Mouse (Mus musculus) midbrain, embryonic 12.5 days (tissue): ENCODE measurements at regions not wholly inside any gene's neighbourhood (a gene's known extent, or its start where the extent isn't known, plus 50 kb on each side); places are given as distances from the start of the nearest gene placed in this dataset.

ENCODE experiments used
- ATAC-seq: fragments of 200-750 bp; cut with Nextera tagmentation; 2 replicates; pipeline ENCODE4 v1.8.0; 2017; ENCODE audit warnings: low read depth, moderate TSS enrichment, moderate library complexity; ENCODE audit not compliant: low FRiP score
- H3K27ac ChIP-seq: fragments of 300-500 bp; sonication (generic); replicated peaks from 2 replicates; pipeline ENCODE4 v1.5.1; 2016; ENCODE audit warnings: mild to moderate bottlenecking
- H3K27me3 ChIP-seq: fragments of 300-500 bp; sonication (generic); 2 replicates; pipeline ENCODE4 v1.6.1; 2016; ENCODE audit warnings: mild to moderate bottlenecking
- H3K36me3 ChIP-seq: fragments of 300-500 bp; sonication (generic); 2 replicates; pipeline ENCODE4 v1.6.1; 2016
- H3K4me1 ChIP-seq: fragments of 300-500 bp; sonication (generic); 2 replicates; pipeline ENCODE4 v1.6.1; 2016
- H3K4me2 ChIP-seq: fragments of 300-500 bp; sonication (generic); replicated peaks from 2 replicates; pipeline ENCODE4 v1.6.1; 2016; ENCODE audit warnings: mild to moderate bottlenecking, moderate library complexity
- H3K4me3 ChIP-seq: fragments of 300-500 bp; sonication (generic); 2 replicates; pipeline ENCODE4 v1.5.1; 2016; ENCODE audit warnings: mild to moderate bottlenecking
- H3K9ac ChIP-seq: fragments of 300-500 bp; sonication (generic); replicated peaks from 2 replicates; pipeline ENCODE4 v1.6.1; 2016; ENCODE audit warnings: mild to moderate bottlenecking, moderate library complexity
- H3K9me3 ChIP-seq: fragments of 300-500 bp; sonication (generic); 2 replicates; pipeline ENCODE4 v1.6.1; 2016; ENCODE audit warnings: mild to moderate bottlenecking
- WGBS: fragments of 180-500 bp; shearing (Covaris S2); methylation state at CpG from one replicate; pipeline ENCODE4 v1.1.7; 2016; 5-methylcytosine and 5-hydroxymethylcytosine counted together

DNA sequence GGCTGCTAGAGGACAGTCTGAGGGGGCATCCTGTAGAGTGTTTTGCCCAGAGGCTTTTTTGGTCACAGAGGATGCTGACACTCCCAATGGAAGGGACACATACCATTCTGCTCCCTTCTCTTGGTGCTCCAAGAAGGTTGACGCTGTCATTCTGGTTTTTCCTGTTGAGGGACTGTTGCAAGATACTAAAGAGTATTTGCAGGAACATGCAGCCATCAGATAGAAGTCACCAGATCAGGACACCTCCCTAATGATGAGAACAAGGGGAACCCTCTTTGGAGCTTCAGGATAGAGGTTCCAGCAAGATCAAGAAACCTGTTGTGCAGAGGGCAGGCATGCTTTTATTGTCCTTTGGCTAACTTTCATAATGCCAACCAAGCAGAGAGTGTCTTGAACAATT is 431.1 kb upstream of the Zmiz1 start:
- no peaks in the 10 kb centered on the region for H3K27me3 ChIP-seq
- 84% methylated on average over 1 of the region's 1 CpGs for WGBS
- H3K4me3 ChIP-seq: no peak overlapping the region

DNA sequence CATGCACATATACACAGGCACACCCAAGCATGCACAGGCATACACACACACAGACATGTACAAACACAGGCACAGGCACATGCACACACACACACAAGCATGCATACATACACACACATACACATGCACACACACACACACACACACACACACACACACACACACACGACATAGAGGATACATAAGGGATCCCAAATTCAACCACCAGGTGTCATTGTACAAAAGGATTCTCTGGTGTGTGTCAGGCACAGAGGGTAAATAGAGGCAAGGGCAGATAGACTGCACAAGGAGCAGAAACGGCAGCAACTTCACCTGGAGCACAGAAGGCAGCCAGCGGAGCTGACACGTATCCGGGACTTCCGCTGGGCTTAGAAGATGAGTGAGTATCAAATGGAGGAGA is 428.1 kb upstream of the Zmiz1 start:
- WGBS: 86% methylated on average over 6 of the region's 6 CpGs
- H3K9me3 ChIP-seq: no peaks in the 10 kb centered on the region
- H3K27me3 ChIP-seq: no peaks in the 10 kb centered on the region

More for the DNA sequence above, 431.1 kb upstream of the Zmiz1 start:
- H3K4me2 ChIP-seq: no peak overlapping the region
- no peaks in the 10 kb centered on the region for H3K9me3 ChIP-seq
- peaks cover 3% of the 10 kb centered on the region; the same call in 1 of the 2 replicates for H3K4me1 ChIP-seq
- no peak for ATAC-seq
- no peak overlapping the region for H3K9ac ChIP-seq
- H3K36me3 ChIP-seq: no peaks in the 10 kb centered on the region
- no peak overlapping the region for H3K27ac ChIP-seq

DNA sequence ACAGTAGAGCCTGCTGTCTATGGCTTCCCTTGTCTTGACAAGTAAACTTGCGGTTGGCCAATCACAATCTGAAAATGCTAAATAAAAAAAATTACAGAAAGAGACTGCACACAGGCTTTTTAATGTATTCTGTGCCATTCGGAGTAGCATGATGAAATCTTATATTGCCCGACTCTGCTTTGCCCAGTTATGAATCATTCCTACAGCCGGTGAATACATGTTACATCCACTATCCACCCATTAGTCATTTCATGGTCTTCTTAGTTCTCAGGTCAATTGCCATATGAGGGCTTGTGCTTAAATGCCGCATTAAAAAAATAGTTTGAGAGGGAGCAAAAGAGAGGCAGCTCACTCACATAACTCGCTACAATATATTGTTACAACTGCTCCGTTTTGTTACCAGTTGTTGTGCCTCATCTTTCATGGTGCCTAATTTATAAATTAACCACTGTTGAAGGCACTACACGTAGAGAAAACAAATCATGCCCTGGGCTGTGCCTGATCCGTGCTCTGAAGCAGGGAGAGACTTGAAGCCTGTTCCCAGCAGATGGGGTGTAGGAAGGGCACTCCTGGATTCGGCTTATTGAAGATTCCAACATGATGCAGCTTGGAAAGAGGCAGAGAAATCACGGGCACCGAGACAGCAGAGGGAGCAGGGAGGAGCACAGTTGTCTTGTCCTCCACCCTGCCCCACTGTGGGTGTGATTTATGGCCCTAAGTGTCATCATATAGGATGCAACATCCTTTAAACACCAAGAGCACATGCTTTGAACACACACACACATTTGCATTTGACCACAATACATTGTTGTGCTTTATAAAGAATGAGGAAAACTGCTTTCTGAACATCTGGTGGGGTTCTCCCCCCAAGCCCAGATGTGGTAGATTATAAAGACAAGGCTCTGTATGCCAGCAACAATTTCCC is 427.0 kb upstream of the Zmiz1 start:
- Histone ChIP-seq H3K9ac (no peak overlapping the region), H3K4me3 (no peak overlapping the region), H3K27ac (no peak overlapping the region), H3K9me3 (no peaks in the 10 kb centered on the region), H3K4me1 (peaks cover 3% of the 10 kb centered on the region; the same call in 1 of the 2 replicates), H3K4me2 (no peak overlapping the region), H3K36me3 (no peaks in the 10 kb centered on the region), H3K27me3 (no peaks in the 10 kb centered on the region)
- WGBS: 85% methylated on average over 12 of the region's 12 CpGs
- no peak for ATAC-seq

More for the DNA sequence above, 428.1 kb upstream of the Zmiz1 start:
- no peak for ATAC-seq
- Histone ChIP-seq H3K36me3 (no peaks in the 10 kb centered on the region), H3K4me3 (no peak overlapping the region), H3K27ac (no peak overlapping the region), H3K4me2 (no peak overlapping the region), H3K4me1 (peaks cover 3% of the 10 kb centered on the region; the same call in 1 of the 2 replicates), H3K9ac (no peak overlapping the region)

- no peak overlapping the region for H3K9ac ChIP-seq
- H3K27me3 ChIP-seq: no peaks in the 10 kb centered on the region
- no peaks in the 10 kb centered on the region for H3K36me3 ChIP-seq
- WGBS: 93% methylated on average over 2 of the region's 2 CpGs
- no peak for ATAC-seq
- H3K4me1 ChIP-seq: peaks cover 3% of the 10 kb centered on the region; the same call in 1 of the 2 replicates
- H3K4me2 ChIP-seq: no peak overlapping the region
- H3K9me3 ChIP-seq: no peaks in the 10 kb centered on the region
- no peak overlapping the region for H3K4me3 ChIP-seq
- no peak overlapping the region for H3K27ac ChIP-seq
These were observed 426.1 kb upstream of the Zmiz1 start for GRCm38 (mm10) chr14:25032899-25033298.

DNA sequence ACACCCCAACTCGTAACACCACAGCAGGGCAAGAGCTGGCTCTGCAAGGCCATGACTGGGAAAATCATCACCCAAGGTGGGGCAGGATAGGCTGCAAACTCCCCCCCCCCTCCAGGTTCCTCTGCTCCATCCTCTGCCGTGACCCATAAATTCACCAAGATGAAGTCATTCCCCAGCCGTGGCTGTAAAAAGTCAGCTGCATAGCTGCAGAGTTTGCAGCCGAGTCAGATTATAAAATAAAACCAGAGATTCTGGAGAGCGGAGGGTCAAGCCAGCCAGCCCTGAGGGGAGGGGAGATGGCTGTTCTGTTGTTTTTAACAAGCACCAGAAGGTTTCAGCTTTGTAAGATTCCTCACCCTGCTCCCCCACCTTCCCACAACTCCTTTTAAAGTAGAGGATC is 416.7 kb upstream of the Zmiz1 start:
- H3K27ac ChIP-seq: no peak overlapping the region
- WGBS: 75% methylated on average over 5 of the region's 5 CpGs
- H3K4me1 ChIP-seq: no peaks in the 10 kb centered on the region
- no peak for ATAC-seq
- no peaks in the 10 kb centered on the region for H3K9me3 ChIP-seq
- H3K36me3 ChIP-seq: no peaks in the 10 kb centered on the region
- no peak overlapping the region for H3K4me3 ChIP-seq
- H3K4me2 ChIP-seq: no peak overlapping the region
- H3K27me3 ChIP-seq: no peaks in the 10 kb centered on the region
- H3K9ac ChIP-seq: no peak overlapping the region

- WGBS: 94% methylated on average over 13 of the region's 13 CpGs
- no peaks in the 10 kb centered on the region for H3K4me1 ChIP-seq
These were observed 414.9 kb upstream of the Zmiz1 start for GRCm38 (mm10) chr14:25044106-25044505.

DNA sequence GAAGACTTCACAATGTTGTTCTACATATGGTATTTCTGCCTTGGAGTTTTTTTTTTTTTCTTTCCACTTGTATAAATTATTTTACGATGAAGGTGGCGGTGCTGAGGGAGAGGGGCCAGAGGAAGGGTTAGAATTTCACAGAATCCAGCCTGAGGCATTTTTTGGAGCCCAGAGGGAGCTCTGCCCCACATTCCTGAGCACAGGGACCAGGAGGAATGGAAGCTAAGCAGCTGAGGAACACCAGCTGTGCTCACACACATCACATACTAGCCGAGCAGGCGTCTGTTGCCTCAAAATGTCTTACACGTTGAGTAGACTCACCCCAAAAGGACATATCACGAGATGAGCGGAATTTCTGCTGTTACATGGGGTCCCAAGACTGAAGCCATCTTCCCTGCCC is 414.1 kb upstream of the Zmiz1 start:
- H3K36me3 ChIP-seq: no peaks in the 10 kb centered on the region
- H3K27ac ChIP-seq: no peak overlapping the region
- no peak overlapping the region for H3K4me2 ChIP-seq
- no peaks in the 10 kb centered on the region for H3K4me1 ChIP-seq
- no peaks in the 10 kb centered on the region for H3K9me3 ChIP-seq
- 68% methylated on average over 7 of the region's 7 CpGs for WGBS
- no peak overlapping the region for H3K4me3 ChIP-seq
- no peaks in the 10 kb centered on the region for H3K27me3 ChIP-seq
- no peak overlapping the region for H3K9ac ChIP-seq
- no peak for ATAC-seq

More at GRCm38 (mm10) chr14:25044106-25044505, 414.9 kb upstream of the Zmiz1 start:
- Histone ChIP-seq H3K36me3 (no peaks in the 10 kb centered on the region), H3K9me3 (no peaks in the 10 kb centered on the region), H3K9ac (no peak overlapping the region), H3K4me2 (no peak overlapping the region), H3K27me3 (no peaks in the 10 kb centered on the region), H3K27ac (no peak overlapping the region), H3K4me3 (no peak overlapping the region)
- no peak for ATAC-seq

- Histone ChIP-seq H3K27me3 (no peaks in the 10 kb centered on the region), H3K9me3 (no peaks in the 10 kb centered on the region), H3K9ac (no peak overlapping the region), H3K36me3 (no peaks in the 10 kb centered on the region), H3K4me2 (no peak overlapping the region), H3K27ac (no peak overlapping the region), H3K4me3 (no peak overlapping the region), H3K4me1 (no peaks in the 10 kb centered on the region)
- WGBS: 82% methylated on average over 12 of the region's 12 CpGs
- no peak for ATAC-seq
These were observed 408.2 kb upstream of the Zmiz1 start for GRCm38 (mm10) chr14:25050674-25051251.

GRCm38 (mm10) chr14:25052175-25052574 is 406.8 kb upstream of the Zmiz1 start:
- no peak overlapping the region for H3K27ac ChIP-seq
- ATAC-seq: no peak
- no peaks in the 10 kb centered on the region for H3K36me3 ChIP-seq
- WGBS: 79% methylated on average over 9 of the region's 9 CpGs
- no peak overlapping the region for H3K4me3 ChIP-seq
- no peak overlapping the region for H3K4me2 ChIP-seq
- no peaks in the 10 kb centered on the region for H3K9me3 ChIP-seq
- H3K4me1 ChIP-seq: no peaks in the 10 kb centered on the region
- H3K9ac ChIP-seq: no peak overlapping the region
- no peaks in the 10 kb centered on the region for H3K27me3 ChIP-seq

GRCm38 (mm10) chr14:25059351-25059750 is 399.6 kb upstream of the Zmiz1 start:
- Histone ChIP-seq H3K4me2 (no peak overlapping the region), H3K9ac (no peak overlapping the region), H3K36me3 (no peaks in the 10 kb centered on the region)

DNA sequence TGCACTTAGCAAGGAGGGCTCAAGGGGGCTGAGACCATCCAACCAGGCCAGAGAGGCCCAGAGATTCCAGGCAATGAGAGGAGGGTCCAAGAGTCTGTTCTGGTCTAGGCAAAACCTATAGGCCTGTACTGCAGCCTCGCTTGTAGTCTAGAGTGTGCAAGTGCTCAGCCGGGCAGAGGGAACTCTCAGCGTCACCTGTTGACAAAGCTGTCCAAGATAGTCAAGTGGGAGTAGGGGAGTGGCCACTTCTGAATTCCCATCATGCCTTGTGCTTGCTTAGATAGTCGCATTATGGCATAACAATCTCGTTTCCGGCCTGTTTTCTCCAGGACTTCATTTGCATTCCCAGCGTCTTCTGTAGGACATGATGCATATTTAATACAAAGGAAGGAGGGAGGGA is 398.7 kb upstream of the Zmiz1 start:
- Histone ChIP-seq H3K4me3 (no peak overlapping the region), H3K27ac (no peak overlapping the region), H3K9ac (no peak overlapping the region), H3K36me3 (no peaks in the 10 kb centered on the region), H3K4me1 (peaks cover 41% of the 10 kb centered on the region), H3K4me2 (no peak overlapping the region), H3K27me3 (peaks cover 19% of the 10 kb centered on the region; the same call in 1 of the 2 replicates), H3K9me3 (no peaks in the 10 kb centered on the region)
- WGBS: 77% methylated on average over 7 of the region's 7 CpGs
- no peak for ATAC-seq

More at GRCm38 (mm10) chr14:25059351-25059750, 399.6 kb upstream of the Zmiz1 start:
- Histone ChIP-seq H3K4me1 (peaks cover 32% of the 10 kb centered on the region), H3K27ac (no peak overlapping the region), H3K27me3 (peaks cover 15% of the 10 kb centered on the region; the same call in 1 of the 2 replicates), H3K4me3 (no peak overlapping the region), H3K9me3 (no peaks in the 10 kb centered on the region)
- 78% methylated on average over 7 of the region's 7 CpGs for WGBS
- no peak for ATAC-seq

DNA sequence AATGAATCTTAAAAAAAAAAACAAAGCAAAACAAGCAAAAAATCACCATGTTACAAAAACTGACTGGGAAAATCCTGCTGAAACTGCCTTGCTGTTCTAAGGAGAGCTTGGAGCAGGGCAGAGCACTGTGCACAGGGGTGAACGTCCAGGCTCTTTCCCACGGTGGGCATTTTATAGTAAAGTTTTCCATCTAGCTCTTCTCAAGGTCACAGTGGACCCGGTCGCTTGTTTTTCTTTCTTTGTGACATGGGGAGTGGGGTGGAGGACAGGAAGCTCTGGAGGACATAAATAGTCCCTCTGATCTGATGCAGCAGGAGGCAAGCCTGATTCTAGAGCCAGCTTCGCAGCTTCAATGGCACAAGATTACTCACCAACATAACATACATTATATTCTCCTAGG is 395.9 kb upstream of the Zmiz1 start:
- Histone ChIP-seq H3K27ac (no peak overlapping the region), H3K4me1 (peaks cover 54% of the 10 kb centered on the region)

More for the DNA sequence above, 395.9 kb upstream of the Zmiz1 start:
- H3K9ac ChIP-seq: no peak overlapping the region
- no peaks in the 10 kb centered on the region for H3K36me3 ChIP-seq
- H3K27me3 ChIP-seq: peaks cover 26% of the 10 kb centered on the region
- WGBS: 79% methylated on average over 5 of the region's 5 CpGs
- H3K4me3 ChIP-seq: no peak overlapping the region
- no peak for ATAC-seq
- no peak overlapping the region for H3K4me2 ChIP-seq
- H3K9me3 ChIP-seq: no peaks in the 10 kb centered on the region
